Mouse (Mus musculus) CH12.LX (cell line): ENCODE measurements around the gene Wrap53. TPM values are rescaled to one million over a fixed set of nuclear protein-coding genes. Genes with fewer than 3 reads are reported as not detected.

ENCODE experiments used
- DNase-seq: peaks from one replicate; pipeline ENCODE4 v3.0.0-alpha.2; 2013; ENCODE audit errors: extremely low read depth
- H3K27ac ChIP-seq: 2 replicates; pipeline ENCODE4 v1.5.1; 2012; ENCODE audit warnings: low read depth, mild to moderate bottlenecking, control low read depth, moderate library complexity; ENCODE audit not compliant: insufficient read depth
- H3K27me3 ChIP-seq: replicated peaks from 2 replicates; pipeline ENCODE3; 2012; ENCODE audit warnings: inconsistent platforms
- H3K36me3 ChIP-seq, 2 experiments: replicated peaks in 1 of 2; 2 replicates each; pipeline versions ENCODE3 to v1.6.1; 2012; ENCODE audit warnings: inconsistent platforms in 1 of 2, low read length in 1 of 2, mild to moderate bottlenecking in 1 of 2, mixed read lengths in 1 of 2, moderate library complexity in 1 of 2; ENCODE audit not compliant: control insufficient read depth in 1 of 2, insufficient read depth in 1 of 2
- H3K4me1 ChIP-seq, 2 experiments: 2 replicates each; pipeline ENCODE4 v1.6.1; 2012; ENCODE audit warnings: inconsistent platforms in 1 of 2, moderate library complexity in 1 of 2; ENCODE audit not compliant: insufficient read depth in 2 of 2, control insufficient read depth in 1 of 2
- H3K4me2 ChIP-seq: 2 replicates; pipeline ENCODE4 v1.6.1; 2012; ENCODE audit warnings: low read depth, mild to moderate bottlenecking, control low read depth; ENCODE audit not compliant: poor library complexity, insufficient read depth, severe bottlenecking
- H3K4me3 ChIP-seq, 3 experiments: fragments of 150-350 bp in 1 of 3; sonication (generic) in 1 of 3; replicated peaks in 1 of 3; 2 replicates each; pipeline versions ENCODE3 to v1.5.1; 2011 to 2012; ENCODE audit warnings: low read depth in 2 of 3, low read length in 2 of 3, mild to moderate bottlenecking in 2 of 3, moderate library complexity in 2 of 3, control low read depth in 1 of 3, improper control_type of control experiment in 1 of 3, inconsistent platforms in 1 of 3, mixed read lengths in 1 of 3; ENCODE audit not compliant: poor library complexity in 1 of 3
- H3K79me2 ChIP-seq: replicated peaks from 2 replicates; pipeline ENCODE4 v1.6.1; 2012; ENCODE audit warnings: mild to moderate bottlenecking, moderate library complexity; ENCODE audit not compliant: control insufficient read depth, poor library complexity, insufficient read depth, severe bottlenecking; ENCODE audit errors: extremely low read depth
- H3K9ac ChIP-seq: 2 replicates; pipeline ENCODE4 v1.6.1; 2012; ENCODE audit warnings: low read depth, mild to moderate bottlenecking, control low read depth, moderate library complexity; ENCODE audit not compliant: insufficient read depth
- H3K9me3 ChIP-seq: replicated peaks from 2 replicates; pipeline ENCODE3; 2012; ENCODE audit warnings: low read length, inconsistent platforms, mixed read lengths
- BHLHE40 ChIP-seq: IDR thresholded peaks from 2 replicates; pipeline ENCODE4 v1.6.1; 2011; ENCODE audit warnings: mild to moderate bottlenecking, low read depth, low read length, improper control_type of control experiment
- CHD1 ChIP-seq: IDR thresholded peaks from 2 replicates; pipeline ENCODE4 v1.6.1; 2012; ENCODE audit warnings: low read depth, low read length, improper control_type of control experiment, inconsistent platforms
- CHD2 ChIP-seq: IDR thresholded peaks from 2 replicates; pipeline ENCODE4 v1.6.1; 2011; ENCODE audit warnings: low read length, improper control_type of control experiment
- CTCF ChIP-seq, 2 experiments: IDR thresholded peaks in 1 of 2; conservative IDR thresholded peaks in 1 of 2; 2 replicates each; pipeline ENCODE4 v1.5.1; 2011 to 2012; ENCODE audit warnings: low read depth in 2 of 2, low read length in 2 of 2, improper control_type of control experiment in 1 of 2, inconsistent platforms in 1 of 2, mild to moderate bottlenecking in 1 of 2, moderate library complexity in 1 of 2
- E2F4 ChIP-seq: IDR thresholded peaks from 2 replicates; pipeline ENCODE4 v1.6.1; 2011; ENCODE audit warnings: low read depth, low read length, improper control_type of control experiment; ENCODE audit not compliant: insufficient replicate concordance
- ELF1 ChIP-seq: IDR thresholded peaks from 2 replicates; pipeline ENCODE4 v1.6.1; 2014; ENCODE audit warnings: low read depth, mild to moderate bottlenecking, inconsistent platforms, low read length, improper control_type of control experiment
- EP300 ChIP-seq: IDR thresholded peaks from 2 replicates; pipeline ENCODE4 v1.6.1; 2011; ENCODE audit warnings: low read length, improper control_type of control experiment
- GABPA ChIP-seq: IDR thresholded peaks from 2 replicates; pipeline ENCODE4 v1.6.1; 2012; ENCODE audit warnings: low read depth, low read length, improper control_type of control experiment, inconsistent platforms; ENCODE audit not compliant: insufficient replicate concordance
- IRF4 ChIP-seq: IDR thresholded peaks from 2 replicates; pipeline ENCODE4 v1.6.1; 2014; ENCODE audit warnings: low read depth, mild to moderate bottlenecking, inconsistent platforms, low read length, improper control_type of control experiment
- JUN ChIP-seq: IDR thresholded peaks from 2 replicates; pipeline ENCODE4 v1.6.1; 2011; ENCODE audit warnings: low read depth, mild to moderate bottlenecking, low read length, improper control_type of control experiment, moderate library complexity; ENCODE audit not compliant: insufficient read depth
- KAT2A ChIP-seq: IDR thresholded peaks from 2 replicates; pipeline ENCODE4 v1.6.1; 2012; ENCODE audit warnings: low read length, improper control_type of control experiment, inconsistent platforms; ENCODE audit not compliant: insufficient replicate concordance
- MAX ChIP-seq: IDR thresholded peaks from 2 replicates; pipeline ENCODE4 v1.6.1; 2011; ENCODE audit warnings: low read length, improper control_type of control experiment
- MAZ ChIP-seq: IDR thresholded peaks from 2 replicates; pipeline ENCODE4 v1.6.1; 2012; ENCODE audit warnings: low read depth, mild to moderate bottlenecking, inconsistent platforms, low read length, improper control_type of control experiment, moderate library complexity
- MEF2A ChIP-seq: IDR thresholded peaks from 2 replicates; pipeline ENCODE4 v1.6.1; 2014; ENCODE audit warnings: low read depth, mild to moderate bottlenecking, inconsistent platforms, low read length, improper control_type of control experiment, borderline replicate concordance
- MXI1 ChIP-seq: IDR thresholded peaks from 2 replicates; pipeline ENCODE4 v1.6.1; 2011; ENCODE audit warnings: mild to moderate bottlenecking, low read depth, low read length, improper control_type of control experiment
- MYC ChIP-seq: IDR thresholded peaks from 2 replicates; pipeline ENCODE4 v1.6.1; 2011; ENCODE audit warnings: low read depth, mild to moderate bottlenecking, improper control_type of control experiment, low read length
- NELFE ChIP-seq: IDR thresholded peaks from 2 replicates; pipeline ENCODE4 v1.6.1; 2011; ENCODE audit warnings: low read depth, low read length, improper control_type of control experiment
- PAX5 ChIP-seq: IDR thresholded peaks from 2 replicates; pipeline ENCODE4 v1.6.1; 2012; ENCODE audit warnings: low read length, inconsistent platforms, mixed read lengths
- POLR2A ChIP-seq: IDR thresholded peaks from 2 replicates; pipeline ENCODE4 v1.6.1; 2011; ENCODE audit warnings: low read depth, mild to moderate bottlenecking, improper control_type of control experiment, low read length
- POLR2AphosphoS2 ChIP-seq: IDR thresholded peaks from 2 replicates; pipeline ENCODE4 v1.6.1; 2011; ENCODE audit warnings: low read depth, low read length, improper control_type of control experiment
- RAD21 ChIP-seq: IDR thresholded peaks from 2 replicates; pipeline ENCODE4 v1.6.1; 2011; ENCODE audit warnings: low read depth, mild to moderate bottlenecking, low read length, improper control_type of control experiment, moderate library complexity
- RCOR1 ChIP-seq: conservative IDR thresholded peaks from 2 replicates; pipeline ENCODE4 v1.6.1; 2012; ENCODE audit warnings: low read depth, mild to moderate bottlenecking, inconsistent platforms, low read length, improper control_type of control experiment
- SIN3A ChIP-seq: IDR thresholded peaks from 2 replicates; pipeline ENCODE4 v1.6.1; 2012; ENCODE audit warnings: low read length, improper control_type of control experiment, inconsistent platforms
- SMC3 ChIP-seq: IDR thresholded peaks from 2 replicates; pipeline ENCODE4 v1.6.1; 2011; ENCODE audit warnings: low read depth, low read length, improper control_type of control experiment
- TBP ChIP-seq: conservative IDR thresholded peaks from 2 replicates; pipeline ENCODE4 v1.6.1; 2011; ENCODE audit warnings: low read depth, low read length, improper control_type of control experiment
- TCF12 ChIP-seq: IDR thresholded peaks from 2 replicates; pipeline ENCODE4 v1.6.1; 2014; ENCODE audit warnings: low read depth, mild to moderate bottlenecking, inconsistent platforms, low read length, improper control_type of control experiment
- UBTF ChIP-seq: IDR thresholded peaks from 2 replicates; pipeline ENCODE4 v1.6.1; 2012; ENCODE audit warnings: low read depth, mild to moderate bottlenecking, inconsistent platforms, low read length, improper control_type of control experiment, moderate library complexity
- USF2 ChIP-seq: conservative IDR thresholded peaks from 2 replicates; pipeline ENCODE4 v1.6.1; 2011; ENCODE audit warnings: low read depth, low read length, improper control_type of control experiment
- ZKSCAN1 ChIP-seq: IDR thresholded peaks from 2 replicates; pipeline ENCODE4 v1.6.1; 2012; ENCODE audit warnings: low read depth, inconsistent platforms, low read length, improper control_type of control experiment, borderline replicate concordance
- ZMIZ1 ChIP-seq: IDR thresholded peaks from 2 replicates; pipeline ENCODE4 v1.6.1; 2012; ENCODE audit warnings: low read depth, mild to moderate bottlenecking, inconsistent platforms, low read length, improper control_type of control experiment
- ZNF384 ChIP-seq: IDR thresholded peaks from 2 replicates; pipeline ENCODE4 v1.6.1; 2012; ENCODE audit warnings: low read depth, low read length, improper control_type of control experiment, inconsistent platforms
- dilution Hi-C: fragments of 300-500 bp; cut with MboI; formaldehyde crosslinking; loops from 2 replicates; pipeline ENCODE4 v1.14.3; 2020; ENCODE audit warnings: low sequenced_read_pairs; ENCODE audit not compliant: extremely low pct_unique_long_range_greater_than_20kb, extremely low pct_ligation_motif_present
- in situ Hi-C: fragments of 300-500 bp; cut with MboI; formaldehyde crosslinking; loops from 3 replicates; pipeline ENCODE4 v1.14.3; 2019; ENCODE audit warnings: low sequenced_read_pairs, low pct_ligation_motif_present, low pct_unique_long_range_greater_than_20kb, mixed read lengths
- polyA plus RNA-seq: library from polyadenylated mRNA; unstranded; fragments of >175 nt; gene quantifications from 2 replicates; pipeline ENCODE4 v1.2.1, GENCODE M21; 2012; ENCODE audit warnings: low read depth; ENCODE audit not compliant: insufficient read length
- total RNA-seq, 2 experiments: library from RNA; depleted of rRNA; stranded (reverse); fragments of 300-350 nt in 1 of 2; fragments of >200 nt in 1 of 2; gene quantifications; 2 replicates each; pipeline ENCODE4 v1.2.3; 2012 to 2014

Gene Wrap53
- total and polyA plus RNA-seq, 3 experiments, result 25.4 to 36.0 (median 34.2) TPM

DNA sequence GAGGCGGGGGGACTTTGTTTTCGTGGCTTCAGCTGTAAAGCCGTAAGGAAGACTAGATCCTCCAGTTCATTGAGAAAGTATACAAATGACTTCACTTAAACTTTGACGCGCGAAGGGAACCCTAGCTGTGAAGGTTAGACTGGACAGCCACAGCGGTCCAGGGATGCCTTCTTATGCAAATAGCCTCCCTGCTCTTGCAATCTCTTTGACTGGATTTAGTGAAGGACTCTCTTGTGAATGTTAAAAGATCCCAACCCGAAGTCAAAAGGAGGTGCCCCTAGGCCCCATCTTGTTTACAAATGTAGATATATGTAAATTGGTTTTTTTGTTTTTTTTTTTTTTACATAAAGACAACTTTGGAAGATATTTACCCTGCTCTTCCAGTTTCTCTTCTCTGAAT, 1.8 kb upstream of the Wrap53 start:
- H3K27me3 ChIP-seq, result no peaks in the 10 kb centered on the region
- TF ChIP-seq ZNF384 (0 out of 2 replicates have a peak, but pooled peaks have one; percentile 37), KAT2A (no peak), EP300 (0 out of 2 replicates have a peak, but pooled peaks have one; percentile 5)
- TF ChIP-seq, all 38 proteins: peak for 2
- Histone ChIP-seq H3K9me3 (no peaks in the 10 kb centered on the region), H3K4me3 (peak overlapping the region; percentile 81 to 99 (median 95)), H3K4me1 (peaks cover 16 to 61% of the 10 kb centered on the region in 2 experiments), H3K36me3 (peaks cover 20 to 50% of the 10 kb centered on the region in 2 experiments), H3K27ac (no peak overlapping the region), H3K4me2 (peak overlapping the region; percentile 96), H3K79me2 (peaks cover 84% of the 10 kb centered on the region), H3K9ac (peak overlapping the region; percentile 82)
- DNase-seq, result no peak
- in situ Hi-C loops (no loop called here), dilution Hi-C loops (no loop called here)

DNA sequence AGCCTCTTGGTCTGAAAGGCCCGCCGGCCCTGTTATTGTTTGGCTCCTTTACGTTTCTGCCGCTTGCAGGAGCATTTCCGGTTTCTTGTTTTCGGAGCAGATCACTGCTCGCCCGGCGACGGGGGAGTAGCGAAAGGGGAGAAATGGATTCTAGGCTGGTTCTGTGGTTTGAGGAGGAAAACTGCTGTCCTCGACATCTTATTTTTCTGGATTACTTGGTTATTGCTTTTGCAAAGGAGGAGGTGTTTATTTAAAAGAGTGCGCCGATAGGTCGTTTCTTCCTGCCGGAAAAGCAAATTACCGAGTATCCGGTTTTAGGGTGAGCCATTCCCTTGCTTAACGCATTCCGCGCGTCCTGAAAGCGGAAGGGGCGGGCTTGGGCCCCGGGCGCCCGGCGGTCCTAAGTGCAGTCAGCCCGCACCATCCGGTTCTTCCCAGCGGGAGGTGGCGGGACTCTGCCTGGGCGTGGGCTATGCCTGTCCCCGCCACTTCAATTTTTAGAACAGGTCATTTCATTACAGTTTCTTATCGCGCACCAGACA, 1.2 kb upstream of the Wrap53 start:
- H3K4me1 ChIP-seq, result peaks cover 19 to 61% of the 10 kb centered on the region in 2 experiments
- peaks cover 19 to 48% of the 10 kb centered on the region in 2 experiments for H3K36me3 ChIP-seq
- H3K4me3 ChIP-seq, result peak overlapping the region; percentile 81 to 99 (median 95)
- in situ Hi-C loops, result no loop called here
- dilution Hi-C loops, result no loop called here
- no peaks in the 10 kb centered on the region for H3K27me3 ChIP-seq
- DNase-seq, result peak; percentile 94
- no peaks in the 10 kb centered on the region for H3K9me3 ChIP-seq
- peak overlapping the region; percentile 96; the same call in 1 of the 2 replicates for H3K4me2 ChIP-seq
- H3K79me2 ChIP-seq, result peaks cover 84% of the 10 kb centered on the region
- H3K27ac ChIP-seq, result peak overlapping the region; percentile 89
- peak overlapping the region; percentile 99 for H3K9ac ChIP-seq
- TF ChIP-seq UBTF, result no peak; the same call in none of the 2 replicates
- peak; percentile 82; the same call in 1 of the 2 replicates for TF ChIP-seq TBP
- TF ChIP-seq MEF2A, result peak; percentile 63
- TF ChIP-seq USF2, result no peak
- no peak for TF ChIP-seq JUN
- peak; percentile 86 for TF ChIP-seq ELF1
- TF ChIP-seq BHLHE40, result peak; percentile 3; the same call in 1 of the 2 replicates
- TF ChIP-seq MXI1, result peak; percentile 85
- TF ChIP-seq EP300, result peak; percentile 57; the same call in 1 of the 2 replicates
- TF ChIP-seq RAD21, result no peak
- peak; percentile 97 for TF ChIP-seq SIN3A
- TF ChIP-seq GABPA, result no peak; the same call in 1 of the 2 replicates
- no peak for TF ChIP-seq ZNF384
- no peak for TF ChIP-seq MAZ
- no peak for TF ChIP-seq CTCF (conservative IDR thresholded peaks at IDR 0.05 in 1 of 2, IDR thresholded peaks at IDR 0.05 in 1 of 2; ENCODE audit: low read depth in 2 of 2, low read length in 2 of 2)
- TF ChIP-seq NELFE, result peak; percentile 13; the same call in 1 of the 2 replicates
- TF ChIP-seq TCF12, result no peak; the same call in 1 of the 2 replicates
- TF ChIP-seq IRF4, result peak; percentile 82
- TF ChIP-seq POLR2A, result no peak; the same call in none of the 2 replicates
- TF ChIP-seq ZMIZ1, result peak; percentile 62; the same call in 1 of the 2 replicates
- TF ChIP-seq E2F4, result peak; percentile 84; the same call in 1 of the 2 replicates
- TF ChIP-seq MAX, result peak; percentile 70
- TF ChIP-seq PAX5, result no peak
- TF ChIP-seq RCOR1, result no peak
- TF ChIP-seq ZKSCAN1, result no peak
- TF ChIP-seq SMC3, result no peak
- TF ChIP-seq POLR2AphosphoS2, result peak; percentile 28; the same call in 1 of the 2 replicates
- peak; percentile 25; the same call in 1 of the 2 replicates for TF ChIP-seq MYC
- TF ChIP-seq KAT2A, result peak; percentile 83; the same call in 1 of the 2 replicates
- no peak for TF ChIP-seq CHD2
- peak; percentile 98 for TF ChIP-seq CHD1
